Mouse (Mus musculus) left cerebral cortex, adult 18-20 months (tissue): Measurements from ENCODE around the gene Cks2. TPM values are rescaled to one million over a fixed set of nuclear protein-coding genes. Genes with fewer than 3 reads are reported as not detected.
"Not testable (repeated sequence)": the region's sequence is repeated elsewhere in the genome, so short reads cannot be mapped to it uniquely, and the experiment has no call there.

ENCODE experiments used
- DNase-seq, 2 experiments: peaks; one replicate each; pipeline ENCODE4 v3.0.0; 2021 to 2022; ENCODE audit warnings: low spot score in 2 of 2, mixed read lengths in 1 of 2
- total RNA-seq, 2 experiments: library from RNA; stranded (reverse); gene quantifications; 2 replicates each; pipeline ENCODE4 v1.2.3; 2021

Gene Cks2
- total RNA-seq, 2 experiments from 2014 or later = 3.0 to 3.4 TPM

GRCm38 (mm10) chr13:51638958-51639357 lies 6.1 kb upstream of the Cks2 start:
- no peak for DNase-seq

GRCm38 (mm10) chr13:51641424-51641823 lies 3.6 kb upstream of the Cks2 start:
- no peak for DNase-seq

- no peak for DNase-seq
These were observed 2.8 kb upstream of the Cks2 start for GRCm38 (mm10) chr13:51642171-51642778.

- no peak for DNase-seq
These were observed 856 bp upstream of the Cks2 start for GRCm38 (mm10) chr13:51643924-51644828.

GRCm38 (mm10) chr13:51645872-51646271 lies 840 bp downstream of the Cks2 start:
- DNase-seq = no peak

GRCm38 (mm10) chr13:51646362-51647027 lies 1.5 kb downstream of the Cks2 start:
- DNase-seq = no peak

GRCm38 (mm10) chr13:51647770-51648169 lies 2.7 kb downstream of the Cks2 start:
- no peak for DNase-seq

- no peak for DNase-seq
These were observed 3.2 kb downstream of the Cks2 start for GRCm38 (mm10) chr13:51648237-51648636.

- DNase-seq = no peak
These were observed 4.7 kb downstream of the Cks2 start for GRCm38 (mm10) chr13:51649740-51650139.

- DNase-seq = peak; percentile 96
These were observed 6.5 kb downstream of the Cks2 start, which contains the start of gene Secisbp2 for GRCm38 (mm10) chr13:51651408-51652064. Secisbp2 (plus strand) TSS chr13:51651697.

GRCm38 (mm10) chr13:51653159-51653558 lies 8.1 kb downstream of the Cks2 start:
- DNase-seq = no peak

- DNase-seq = no peak
These were observed 8.9 kb downstream of the Cks2 start for GRCm38 (mm10) chr13:51653961-51654360.

- DNase-seq = no peak
These were observed 11.6 kb downstream of the Cks2 start for GRCm38 (mm10) chr13:51656516-51657235.

- DNase-seq = no peak
These were observed 13.1 kb downstream of the Cks2 start for GRCm38 (mm10) chr13:51658094-51658493.

- no peak for DNase-seq
These were observed 14.5 kb downstream of the Cks2 start for GRCm38 (mm10) chr13:51659573-51659972.

- DNase-seq = no peak
These were observed 18.5 kb downstream of the Cks2 start for GRCm38 (mm10) chr13:51663561-51663960.

- not testable (repeated sequence) for DNase-seq
These were observed 23.2 kb downstream of the Cks2 start for GRCm38 (mm10) chr13:51668195-51668594.

- DNase-seq = no peak
These were observed 31.6 kb downstream of the Cks2 start for GRCm38 (mm10) chr13:51676641-51677040.

- DNase-seq = no peak
These were observed 32.0 kb downstream of the Cks2 start for GRCm38 (mm10) chr13:51677041-51677440.

GRCm38 (mm10) chr13:51677630-51678185 lies 32.7 kb downstream of the Cks2 start:
- DNase-seq = no peak
